In genomic region chr10:125177782-125178181, GRCm38 (mm10) we compare ENCODE assay signal across 18 mouse cellular contexts.
DNase-seq lines count a peak whose midpoint lies in the region; ATAC-seq and TF ChIP-seq lines count a peak whose summit lies in the region.
"Had no signal": no experiment of that assay in that cellular context is flagged by ENCODE, and none has a peak within 500 bp of the region (broad histone marks: within the 10 kb centered on the region; RNA-seq: fewer than 3 reads in every experiment).

No protein-coding gene starts in this region.

- no peaks in the 10 kb centered on the region for H3K36me3 ChIP-seq in intestine, postnatal 0 days (ENCODE audit: control insufficient read depth, insufficient read depth)
- H3K36me3 ChIP-seq: embryonic facial prominence, embryonic 10.5 days; embryonic facial prominence, embryonic 12.5 days; forebrain, embryonic 15.5 days had no signal

- no peak for TF ChIP-seq CTCF in intestine, postnatal 0 days (IDR thresholded peaks at IDR 0.05; ENCODE audit: low read depth)

- WGBS in intestine, postnatal 0 days, result 93% methylated on average over 2 of the region's 2 CpGs

- H3K4me1 ChIP-seq in intestine, postnatal 0 days (replicated peaks; ENCODE audit: control insufficient read depth, insufficient read depth, low read length), result no peaks in the 10 kb centered on the region
- H3K4me1 ChIP-seq: embryonic facial prominence, embryonic 10.5 days; embryonic facial prominence, embryonic 12.5 days; forebrain, embryonic 13.5 days; forebrain, embryonic 15.5 days had no signal

- ATAC-seq in intestine, postnatal 0 days, result no peak
- ATAC-seq: forebrain, embryonic 13.5 days; forebrain, embryonic 15.5 days; forebrain, postnatal 0 days had no signal

- H3K27ac ChIP-seq in intestine, postnatal 0 days (ENCODE audit: low read depth, low read length), result no peak overlapping the region
- H3K27ac ChIP-seq: embryonic facial prominence, embryonic 10.5 days; embryonic facial prominence, embryonic 12.5 days; forebrain, embryonic 13.5 days; forebrain, embryonic 15.5 days had no signal

- H3K27me3 ChIP-seq in intestine, postnatal 0 days (replicated peaks; ENCODE audit: control insufficient read depth, insufficient read depth, low read length), result no peaks in the 10 kb centered on the region
- H3K27me3 ChIP-seq: embryonic facial prominence, embryonic 12.5 days; forebrain, embryonic 13.5 days; forebrain, embryonic 15.5 days had no signal

- intact Hi-C loops in left cerebral cortex, postnatal 4 days (cut with DNase I), result no loop called here

- no peak overlapping the region for H3K9ac ChIP-seq in intestine, postnatal 0 days (ENCODE audit: low read depth, low read length)
- H3K9ac ChIP-seq: embryonic facial prominence, embryonic 12.5 days; forebrain, embryonic 13.5 days; forebrain, embryonic 15.5 days; forebrain, postnatal 0 days had no signal

- H3K4me2 ChIP-seq in intestine, postnatal 0 days (replicated peaks; ENCODE audit: low read depth), result no peak overlapping the region
- H3K4me2 ChIP-seq: embryonic facial prominence, embryonic 12.5 days; forebrain, embryonic 13.5 days; forebrain, embryonic 15.5 days had no signal

- H3K4me3 ChIP-seq in intestine, postnatal 0 days (ENCODE audit: low read depth, low read length), result no peak overlapping the region
- H3K4me3 ChIP-seq: embryonic facial prominence, embryonic 10.5 days; embryonic facial prominence, embryonic 12.5 days; forebrain, embryonic 13.5 days; forebrain, embryonic 15.5 days had no signal

- H3K9me3 ChIP-seq in intestine, postnatal 0 days (ENCODE audit: control insufficient read depth), result no peaks in the 10 kb centered on the region
- H3K9me3 ChIP-seq: embryonic facial prominence, embryonic 10.5 days; embryonic facial prominence, embryonic 12.5 days; forebrain, embryonic 13.5 days; forebrain, embryonic 15.5 days had no signal

- peak; percentile 13 for DNase-seq in left cerebral cortex, adult 11 months (ENCODE audit: low spot score)
- DNase-seq in left cerebral cortex, postnatal 4 days, result no peak
- DNase-seq in brain, adult 2 months (ENCODE audit: low read depth, low spot score), result peak; percentile 48
- DNase-seq in telencephalon, adult 2 months (ENCODE audit: low read depth, low spot score), result peak; percentile 64
- DNase-seq: adrenal gland, adult 2 months; adrenal gland, postnatal 10 days; adrenal gland, postnatal 25 days; cerebellum, adult 11-12 months; cerebellum, adult 2 months; cerebellum, adult 9-10 months; cerebellum, postnatal 10 days; cerebellum, postnatal 25 days had no signal
